Mouse (Mus musculus) adrenal gland, postnatal 14 days (tissue): ENCODE results near the gene Fxyd2. TPM values are rescaled to one million over a fixed set of nuclear protein-coding genes. Genes with fewer than 3 reads are reported as not detected.

Experiments used
- DNase-seq: peaks from one replicate; pipeline ENCODE4 v3.0.0; 2021; ENCODE audit warnings: mixed read lengths
- long read RNA-seq, 2 experiments: library from polyadenylated mRNA; stranded (forward); transcript quantifications; one replicate each; pipeline ENCODE4 v2.0.0; 2021
- total RNA-seq: library from RNA; stranded (reverse); gene quantifications from 2 replicates; pipeline ENCODE4 v1.2.3, GENCODE M21; 2021

Gene Fxyd2
- total RNA-seq: 3.0 and 6.3 TPM in 2 replicates
- long read RNA-seq, experiment 1, partial matches to known transcripts: 5 of 5 reads
- long read RNA-seq, experiment 1, other reads (novel, unspliced or antisense): 0 of 5 reads
- long read RNA-seq, experiment 2, partial matches to known transcripts: 2 of 5 reads
- long read RNA-seq, experiment 2, other reads (novel, unspliced or antisense): 2 of 5 reads

GRCm38 (mm10) chr9:45399434-45399833, at the start of gene Fxyd2:
Gene Fxyd2, plus strand, starts transcription at chr9:45399669.
- no peak for DNase-seq

- no peak for DNase-seq
These were observed 49.6 kb upstream of the Fxyd2 start for GRCm38 (mm10) chr9:45349851-45350250.

DNA sequence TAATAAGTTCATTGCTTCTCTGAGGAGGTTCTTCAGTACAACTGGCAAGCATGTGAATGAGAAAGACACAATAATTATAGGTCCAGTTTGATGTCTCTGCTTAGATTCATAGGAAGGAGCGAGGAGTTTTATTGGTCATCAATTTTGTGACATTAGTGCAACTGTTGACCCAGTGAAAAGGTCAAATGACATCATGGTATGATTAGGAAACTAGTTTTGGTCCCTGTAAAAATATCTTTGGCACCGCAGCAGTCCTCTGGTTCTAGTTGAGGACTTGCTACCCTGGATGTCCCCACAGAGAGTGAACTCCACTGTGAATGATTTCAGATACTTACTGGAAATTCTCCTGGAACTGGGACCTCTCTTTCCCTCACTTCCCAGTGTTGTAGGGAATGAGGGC, 44.3 kb upstream of the Fxyd2 start:
- no peak for DNase-seq

DNA sequence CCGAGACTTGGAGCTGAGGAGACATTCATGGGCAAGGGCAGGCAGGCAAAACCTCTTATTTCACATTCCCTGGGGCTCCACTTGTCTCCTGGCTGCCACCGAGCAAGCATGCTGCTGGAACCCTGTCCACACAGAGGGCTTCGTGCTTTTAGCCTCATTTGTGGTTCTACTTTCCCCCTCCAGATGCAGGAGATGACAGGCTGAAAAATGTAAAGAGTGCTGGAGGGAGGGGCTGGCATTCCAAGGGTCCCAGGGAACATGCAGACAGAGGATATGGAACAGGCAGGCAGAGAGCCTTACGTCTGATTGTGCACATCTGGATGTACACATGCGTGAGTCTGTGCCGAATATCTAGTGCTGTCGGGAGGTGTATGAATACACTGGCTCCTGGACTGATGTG, 41.1 kb upstream of the Fxyd2 start:
- DNase-seq: no peak

DNA sequence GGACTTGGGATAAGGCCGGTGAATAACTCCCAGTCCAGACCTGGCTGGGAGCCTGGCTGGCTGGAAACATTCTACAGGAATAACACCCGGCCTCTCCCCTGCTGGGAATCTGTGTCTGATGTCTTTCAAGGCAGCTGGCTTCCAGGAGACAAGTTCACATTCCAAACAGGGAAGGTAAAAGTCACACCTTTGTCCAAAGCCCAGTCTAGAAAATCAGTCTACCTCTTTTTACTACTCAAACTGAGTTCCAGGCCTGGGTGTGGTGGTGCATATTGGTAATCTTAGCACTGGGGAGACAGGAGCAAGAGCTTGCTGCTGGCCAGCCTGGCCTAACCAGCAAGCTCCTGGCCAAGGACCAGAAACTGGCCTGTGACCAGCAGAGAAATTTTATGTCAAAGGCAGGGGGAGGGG, 37.4 kb upstream of the Fxyd2 start:
- no peak for DNase-seq

DNA sequence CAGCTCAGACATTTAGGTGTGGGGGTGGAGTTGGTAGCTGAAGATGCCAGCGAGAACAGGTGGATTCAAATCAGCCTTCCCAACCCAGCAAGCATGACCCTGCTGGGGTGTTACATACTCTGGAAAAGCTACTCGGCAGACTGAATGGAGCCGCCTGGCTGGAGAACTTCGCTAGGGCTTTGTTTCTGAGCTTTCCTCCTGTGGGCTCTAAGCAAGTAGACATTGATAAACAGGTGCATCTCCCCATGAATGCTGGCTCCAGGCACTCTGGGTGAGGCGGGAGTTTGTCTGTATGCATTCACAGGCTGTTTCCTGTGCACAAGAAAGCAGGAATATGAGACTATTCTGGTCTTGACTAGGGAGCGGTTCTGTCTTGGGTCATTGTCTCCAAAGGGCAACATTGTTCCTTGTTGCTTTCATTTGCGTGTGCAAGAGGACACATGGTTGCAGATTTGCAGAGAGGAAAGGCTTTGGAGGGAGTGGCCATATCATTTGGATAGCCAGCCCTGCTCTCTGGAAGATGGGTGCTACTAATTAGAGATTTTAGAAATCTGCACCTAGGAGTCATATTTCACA, 35.7 kb upstream of the Fxyd2 start:
- no peak for DNase-seq

DNA sequence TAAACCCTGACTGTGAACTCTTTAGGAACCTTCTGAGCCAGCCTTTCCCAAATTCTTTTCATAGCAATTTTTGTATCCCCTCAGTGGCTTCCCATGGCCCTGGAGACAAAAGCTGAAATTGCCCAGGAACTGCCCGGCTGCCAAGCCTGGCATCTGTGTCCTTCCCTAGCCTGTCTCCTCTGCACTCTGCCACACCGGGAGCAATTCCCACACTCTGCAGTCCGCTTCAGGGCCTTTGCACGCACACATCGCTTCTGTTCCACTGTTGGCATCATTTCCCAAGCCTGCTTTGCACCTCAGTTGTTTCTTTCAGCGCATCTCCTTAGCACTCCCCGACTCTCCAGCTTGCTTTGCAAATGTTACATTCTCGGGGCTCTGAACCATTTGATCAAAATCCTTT, 31.8 kb upstream of the Fxyd2 start:
- no peak for DNase-seq

DNA sequence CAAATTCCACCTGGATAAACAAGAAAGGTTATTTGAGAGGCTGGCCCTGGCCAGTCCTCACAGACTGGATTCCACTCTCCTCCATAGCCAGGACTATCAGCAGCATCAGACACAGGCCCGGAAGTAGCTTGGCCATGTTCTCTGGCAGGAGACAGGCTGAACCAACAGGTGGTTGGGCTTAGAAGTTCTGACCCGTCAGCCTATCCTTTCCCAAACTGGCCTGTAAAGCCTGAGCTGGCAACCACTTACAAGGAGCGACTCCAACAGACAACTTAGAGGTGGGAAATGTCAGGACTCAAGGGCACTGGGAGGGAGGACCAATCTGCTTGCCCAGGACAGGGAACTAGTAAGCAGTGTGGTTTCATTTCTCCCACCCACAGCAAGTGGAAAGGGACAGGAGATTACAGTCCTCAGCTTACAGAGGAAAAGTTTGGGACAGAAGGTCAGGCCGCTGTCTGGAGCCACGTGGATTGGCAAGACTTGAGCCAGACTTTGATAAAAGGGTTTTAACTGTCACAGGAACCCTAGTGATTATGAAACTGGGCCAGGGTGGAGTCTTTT, 31.0 kb upstream of the Fxyd2 start:
- peak; percentile 66 for DNase-seq

DNA sequence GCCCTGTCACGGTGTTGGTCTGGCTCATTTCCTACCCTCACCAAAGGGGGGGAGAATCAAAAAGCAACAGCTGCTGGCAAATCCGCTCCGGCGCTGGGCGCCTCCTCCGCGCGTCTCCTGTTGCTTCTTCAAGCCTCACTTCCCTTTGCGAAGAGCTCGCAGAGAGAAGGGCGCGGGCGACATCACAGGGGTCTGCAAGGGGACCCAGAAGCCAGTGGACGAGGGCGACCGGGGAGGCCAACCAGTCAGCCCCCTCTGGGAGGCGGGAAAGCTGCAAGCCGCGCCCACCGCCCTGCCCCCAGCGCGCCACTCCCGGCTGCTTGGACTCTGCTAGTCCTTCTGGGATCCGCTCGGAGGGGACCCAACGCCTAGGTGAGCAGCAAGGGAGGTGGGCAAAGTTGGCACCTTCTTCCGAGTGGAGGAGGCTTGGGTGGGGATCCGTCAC, 29.3 kb upstream of the Fxyd2 start, which contains the start of gene Fxyd6:
Gene Fxyd6 (plus strand): TSS at position 69 of the 445 bp plus-strand sequence.
- peak; percentile 85 for DNase-seq

GRCm38 (mm10) chr9:45370616-45371336, 28.7 kb upstream of the Fxyd2 start:
- DNase-seq: no peak

GRCm38 (mm10) chr9:45371337-45371707, 28.1 kb upstream of the Fxyd2 start:
- no peak for DNase-seq

- DNase-seq: no peak
These were observed 25.6 kb upstream of the Fxyd2 start for GRCm38 (mm10) chr9:45373896-45374295.

- no peak for DNase-seq
These were observed 24.4 kb upstream of the Fxyd2 start for GRCm38 (mm10) chr9:45374988-45375502.

- no peak for DNase-seq
These were observed 23.0 kb upstream of the Fxyd2 start for GRCm38 (mm10) chr9:45376427-45376826.

- no peak for DNase-seq
These were observed 22.6 kb upstream of the Fxyd2 start for GRCm38 (mm10) chr9:45376883-45377282.

- peak; percentile 55 for DNase-seq
These were observed 18.8 kb upstream of the Fxyd2 start for GRCm38 (mm10) chr9:45380411-45381251.

DNA sequence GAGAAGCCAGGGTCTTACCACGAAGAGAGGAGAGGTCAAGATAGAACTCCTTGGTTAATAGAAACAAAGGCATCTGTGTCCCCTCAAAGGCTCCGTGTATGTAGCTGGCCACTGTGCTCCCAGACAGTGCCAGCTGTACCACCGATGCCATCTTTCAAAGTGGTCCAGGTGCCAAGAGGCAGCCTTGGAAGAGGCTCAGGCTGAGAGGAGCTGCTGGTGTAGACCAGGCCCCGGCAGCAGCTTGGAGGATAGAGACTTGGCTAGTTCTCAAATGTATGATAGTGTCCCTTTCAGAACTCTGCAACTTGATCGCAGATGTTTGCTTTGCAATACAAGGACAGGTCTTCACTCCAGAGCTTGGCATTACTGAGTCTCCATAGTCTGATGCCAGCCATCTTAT, 17.1 kb upstream of the Fxyd2 start:
- no peak for DNase-seq

DNA sequence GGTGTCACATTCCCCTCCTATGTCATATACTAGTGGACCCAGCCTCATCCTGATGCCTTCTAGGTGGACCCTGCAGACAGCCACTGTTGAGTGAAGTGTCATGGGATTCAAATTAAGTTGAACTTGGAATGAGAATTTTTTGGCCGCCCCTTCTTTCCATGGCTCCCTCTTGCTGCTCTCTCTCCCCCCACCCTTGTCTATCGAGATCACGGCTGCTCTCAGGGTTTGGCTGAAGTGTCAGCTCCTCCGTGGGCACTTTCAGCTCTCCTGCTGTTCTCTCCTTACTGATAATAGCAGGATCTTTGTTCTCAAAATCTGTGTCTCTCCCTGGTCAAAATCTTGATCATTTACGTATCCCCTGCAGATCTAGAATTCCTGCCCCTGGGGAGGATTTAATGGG, 16.6 kb upstream of the Fxyd2 start:
- DNase-seq: no peak

DNA sequence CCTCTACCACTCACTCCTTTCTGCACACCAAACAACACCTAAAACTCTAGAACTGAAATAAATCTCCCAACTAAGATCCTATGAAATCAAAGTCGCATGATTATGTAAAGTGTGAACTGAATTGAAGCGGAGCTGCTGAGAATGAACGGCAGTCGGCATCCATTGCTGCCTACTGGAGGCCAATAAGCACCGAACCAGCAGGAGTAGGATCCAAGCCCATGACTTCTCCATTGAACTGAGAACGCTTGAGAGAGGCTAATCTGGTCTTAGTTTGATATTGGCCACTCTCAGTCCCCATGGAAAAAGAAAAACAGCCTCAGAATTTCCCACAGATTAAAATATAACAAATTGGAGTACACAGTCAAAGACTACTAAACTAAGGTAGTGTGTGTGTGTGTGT, 15.6 kb upstream of the Fxyd2 start:
- DNase-seq: no peak

GRCm38 (mm10) chr9:45386698-45387097, 12.8 kb upstream of the Fxyd2 start:
- DNase-seq: no peak

- peak; percentile 91 for DNase-seq
These were observed 11.0 kb upstream of the Fxyd2 start for GRCm38 (mm10) chr9:45388385-45388994.

GRCm38 (mm10) chr9:45389596-45389995, 9.9 kb upstream of the Fxyd2 start:
- no peak for DNase-seq
